Mouse (Mus musculus) lung, adult 2 months (tissue): ENCODE results near the gene Ankrd34a. TPM values are rescaled to one million over a fixed set of nuclear protein-coding genes. Genes with fewer than 3 reads are reported as not detected.

Experiments used
- DNase-seq: peaks from one replicate; pipeline ENCODE4 v3.0.0; 2022
- H3K4me1 ChIP-seq: fragments of 200-500 bp; 2 replicates; pipeline ENCODE4 v1.6.1; 2011; ENCODE audit warnings: low read length; ENCODE audit not compliant: control insufficient read depth, insufficient read depth
- H3K4me3 ChIP-seq: fragments of 200-500 bp; replicated peaks from 2 replicates; pipeline ENCODE3; 2011; ENCODE audit warnings: low read depth, mild to moderate bottlenecking, control low read depth, low read length; ENCODE audit errors: extremely low read depth
- CTCF ChIP-seq: fragments of 200-500 bp; IDR thresholded peaks from 2 replicates; pipeline ENCODE4 v1.5.1; 2011; ENCODE audit warnings: mild to moderate bottlenecking, low read length, control low read depth; ENCODE audit not compliant: insufficient read depth
- POLR2A ChIP-seq: fragments of 200-500 bp; IDR thresholded peaks from 2 replicates; pipeline ENCODE4 v1.6.1; 2011; ENCODE audit warnings: low read depth, mild to moderate bottlenecking, control low read depth, low read length, borderline replicate concordance; ENCODE audit errors: extremely low read depth
- WGBS: fragments of 180-500 bp; shearing (Covaris S2); methylation state at CpG from one replicate; pipeline ENCODE4 v1.1.7; 2018; 5-methylcytosine and 5-hydroxymethylcytosine counted together
- polyA plus RNA-seq: library from polyadenylated mRNA; depleted of rRNA; stranded (reverse); fragments of >200 nt; gene quantifications from 2 replicates; pipeline ENCODE4 v1.2.3, GENCODE M21; 2012

Ankrd34a gene
- polyA plus RNA-seq, 1 experiment = 0.44 TPM

- WGBS = 40% methylated on average over 7 of the region's 7 CpGs
- Histone ChIP-seq H3K4me1 (peaks cover 24% of the 10 kb centered on the region), H3K4me3 (no peak overlapping the region)
- TF ChIP-seq CTCF = no peak
- no peak for TF ChIP-seq POLR2A
- DNase-seq = no peak
These were observed 25.8 kb upstream of the Ankrd34a start for GRCm38 (mm10) chr3:96570643-96571042.

- DNase-seq = no peak
- peaks cover 29% of the 10 kb centered on the region for H3K4me1 ChIP-seq
- 65% methylated on average over 2 of the region's 2 CpGs for WGBS
- TF ChIP-seq POLR2A (no peak), CTCF (no peak)
- no peak overlapping the region for H3K4me3 ChIP-seq
These were observed 25.1 kb upstream of the Ankrd34a start for GRCm38 (mm10) chr3:96571336-96571735.

GRCm38 (mm10) chr3:96571896-96572698 lies 24.3 kb upstream of the Ankrd34a start:
- peak; percentile 24; the same call in 1 of the 2 replicates for TF ChIP-seq POLR2A
- TF ChIP-seq CTCF = no peak
- no peak overlapping the region for H3K4me3 ChIP-seq
- DNase-seq = peak; percentile 41
- WGBS = 42% methylated on average over 16 of the region's 16 CpGs
- H3K4me1 ChIP-seq = peaks cover 32% of the 10 kb centered on the region

GRCm38 (mm10) chr3:96573611-96574511 lies 22.6 kb upstream of the Ankrd34a start:
- 74% methylated on average over 19 of the region's 19 CpGs for WGBS
- no peak for TF ChIP-seq POLR2A
- TF ChIP-seq CTCF = no peak
- H3K4me1 ChIP-seq = peaks cover 40% of the 10 kb centered on the region
- DNase-seq = peak; percentile 7
- H3K4me3 ChIP-seq = no peak overlapping the region

- WGBS = 64% methylated on average over 8 of the region's 8 CpGs
- DNase-seq = peak; percentile 31
- peaks cover 43% of the 10 kb centered on the region for H3K4me1 ChIP-seq
- TF ChIP-seq CTCF (no peak), POLR2A (no peak)
- H3K4me3 ChIP-seq = no peak overlapping the region
These were observed 21.0 kb upstream of the Ankrd34a start for GRCm38 (mm10) chr3:96575272-96575984.

- no peak for TF ChIP-seq CTCF
- TF ChIP-seq POLR2A = no peak; the same call in 1 of the 2 replicates
- WGBS = 10% methylated on average over 14 of the region's 14 CpGs
- Histone ChIP-seq H3K4me3 (peak overlapping the region; percentile 22), H3K4me1 (peaks cover 37% of the 10 kb centered on the region)
- no peak for DNase-seq
These were observed 20.3 kb upstream of the Ankrd34a start for GRCm38 (mm10) chr3:96576005-96576658.

GRCm38 (mm10) chr3:96576690-96577541 lies 19.5 kb upstream of the Ankrd34a start, which contains the start of gene Gm16253:
Gm16253 (plus strand) TSS chr3:96576984.
- Histone ChIP-seq H3K4me3 (peak within 1 kb of the TSS; percentile 22), H3K4me1 (peaks cover 31% of the 10 kb centered on the region)
- TF ChIP-seq CTCF (0 out of 2 replicates have a peak, but pooled peaks have one; percentile 0), POLR2A (peak; percentile 79; the same call in 1 of the 2 replicates)
- DNase-seq = peak; percentile 85
- WGBS = 8% methylated on average over 17 of the region's 17 CpGs

- Histone ChIP-seq H3K4me1 (peaks cover 31% of the 10 kb centered on the region), H3K4me3 (peak overlapping the region; percentile 0)
- no peak for DNase-seq
- WGBS = 49% methylated on average over 4 of the region's 4 CpGs
- TF ChIP-seq POLR2A = no peak
- TF ChIP-seq CTCF = no peak
These were observed 18.9 kb upstream of the Ankrd34a start for GRCm38 (mm10) chr3:96577566-96577965.
